Mouse (Mus musculus) C2C12 (cell line): ENCODE results near the gene Zfyve28. TPM values are rescaled to one million over a fixed set of nuclear protein-coding genes. Genes with fewer than 3 reads are reported as not detected.

Experiments used
- H3K27me3 ChIP-seq: one replicate; pipeline ENCODE4 v1.6.1; 2011; ENCODE audit not compliant: control insufficient read depth, insufficient read depth, insufficient read length
- H3K36me3 ChIP-seq: one replicate; pipeline ENCODE4 v1.6.1; 2011; ENCODE audit not compliant: control insufficient read depth, insufficient read depth
- H3K4me3 ChIP-seq: one replicate; pipeline ENCODE4 v1.5.1; 2011; ENCODE audit warnings: mild to moderate bottlenecking, control low read depth; ENCODE audit not compliant: poor library complexity, insufficient read depth, severe bottlenecking
- H3K79me2 ChIP-seq: one replicate; pipeline ENCODE4 v1.6.1; 2011; ENCODE audit not compliant: control insufficient read depth, insufficient read depth
- H3K79me3 ChIP-seq: one replicate; pipeline ENCODE4 v1.6.1; 2011; ENCODE audit warnings: low read depth, control low read depth
- H3ac ChIP-seq: one replicate; pipeline ENCODE3; 2011; ENCODE audit warnings: low read depth; ENCODE audit not compliant: control insufficient read depth, insufficient read length
- CEBPB ChIP-seq: IDR thresholded peaks from one replicate; pipeline ENCODE4 v1.6.1; 2011; ENCODE audit warnings: low read depth, mild to moderate bottlenecking, control low read depth, moderate library complexity
- CTCF ChIP-seq: IDR thresholded peaks from one replicate; pipeline ENCODE4 v1.5.1; 2011; ENCODE audit not compliant: control insufficient read depth, insufficient read depth, insufficient read length
- FOSL1 ChIP-seq: IDR thresholded peaks from one replicate; pipeline ENCODE4 v1.8.0; 2011; ENCODE audit warnings: mild to moderate bottlenecking, low read length; ENCODE audit not compliant: poor library complexity, insufficient read depth, severe bottlenecking
- MAX ChIP-seq: IDR thresholded peaks from one replicate; pipeline ENCODE4 v1.6.1; 2011; ENCODE audit warnings: mild to moderate bottlenecking, control low read depth
- MYOD1 ChIP-seq: IDR thresholded peaks from one replicate; pipeline ENCODE4 v1.6.1; 2011; ENCODE audit warnings: low read depth; ENCODE audit not compliant: control insufficient read depth, insufficient read length
- MYOG ChIP-seq: IDR thresholded peaks from one replicate; pipeline ENCODE4 v1.6.1; 2011; ENCODE audit not compliant: control insufficient read depth, insufficient read length; ENCODE audit errors: extremely low read depth
- USF1 ChIP-seq: IDR thresholded peaks from one replicate; pipeline ENCODE4 v1.6.1; 2011; ENCODE audit warnings: low read depth, mild to moderate bottlenecking, control low read depth, moderate library complexity
- polyA plus RNA-seq: library from polyadenylated mRNA; unstranded; fragments of >200 nt; fragmentation: generic; extraction: Trizol; gene quantifications from one replicate; pipeline ENCODE4 v1.2.1, GENCODE M21; 2012; ENCODE audit warnings: missing spikeins

Gene Zfyve28
- polyA plus RNA-seq, 1 experiment = 0.09 TPM

- no peaks in the 10 kb centered on the region for H3K79me3 ChIP-seq
- H3K27me3 ChIP-seq = peaks cover 49% of the 10 kb centered on the region
- no peaks in the 10 kb centered on the region for H3K36me3 ChIP-seq
- no peak overlapping the region for H3ac ChIP-seq
- no peak overlapping the region for H3K4me3 ChIP-seq
- TF ChIP-seq MYOD1 (no peak), MYOG (no peak), FOSL1 (no peak), CEBPB (no peak), CTCF (no peak), USF1 (no peak), MAX (no peak)
- no peaks in the 10 kb centered on the region for H3K79me2 ChIP-seq
Observed at GRCm38 (mm10) chr5:34232481-34233220, 55.6 kb downstream of the Zfyve28 start.

GRCm38 (mm10) chr5:34231901-34232300, 56.3 kb downstream of the Zfyve28 start:
- Histone ChIP-seq H3K79me2 (no peaks in the 10 kb centered on the region), H3ac (no peak overlapping the region), H3K27me3 (peaks cover 51% of the 10 kb centered on the region), H3K36me3 (no peaks in the 10 kb centered on the region), H3K79me3 (no peaks in the 10 kb centered on the region), H3K4me3 (no peak overlapping the region)
- TF ChIP-seq CTCF (no peak), CEBPB (no peak), MYOD1 (no peak), MAX (no peak), FOSL1 (no peak), MYOG (no peak), USF1 (no peak)

- peaks cover 55% of the 10 kb centered on the region for H3K27me3 ChIP-seq
- H3K79me2 ChIP-seq = no peaks in the 10 kb centered on the region
- no peak overlapping the region for H3ac ChIP-seq
- TF ChIP-seq CEBPB (no peak), MYOG (no peak), CTCF (no peak), USF1 (no peak), FOSL1 (no peak), MYOD1 (no peak), MAX (no peak)
- no peaks in the 10 kb centered on the region for H3K79me3 ChIP-seq
- no peak overlapping the region for H3K4me3 ChIP-seq
- H3K36me3 ChIP-seq = no peaks in the 10 kb centered on the region
Observed at GRCm38 (mm10) chr5:34230599-34231485, 57.4 kb downstream of the Zfyve28 start.

- Histone ChIP-seq H3K27me3 (peaks cover 56% of the 10 kb centered on the region), H3K4me3 (no peak overlapping the region), H3ac (no peak overlapping the region), H3K36me3 (no peaks in the 10 kb centered on the region), H3K79me3 (no peaks in the 10 kb centered on the region), H3K79me2 (no peaks in the 10 kb centered on the region)
- TF ChIP-seq MAX (no peak), USF1 (no peak), MYOG (no peak), CTCF (no peak), MYOD1 (no peak), FOSL1 (no peak), CEBPB (no peak)
Observed at GRCm38 (mm10) chr5:34229503-34229902, 58.7 kb downstream of the Zfyve28 start.

DNA sequence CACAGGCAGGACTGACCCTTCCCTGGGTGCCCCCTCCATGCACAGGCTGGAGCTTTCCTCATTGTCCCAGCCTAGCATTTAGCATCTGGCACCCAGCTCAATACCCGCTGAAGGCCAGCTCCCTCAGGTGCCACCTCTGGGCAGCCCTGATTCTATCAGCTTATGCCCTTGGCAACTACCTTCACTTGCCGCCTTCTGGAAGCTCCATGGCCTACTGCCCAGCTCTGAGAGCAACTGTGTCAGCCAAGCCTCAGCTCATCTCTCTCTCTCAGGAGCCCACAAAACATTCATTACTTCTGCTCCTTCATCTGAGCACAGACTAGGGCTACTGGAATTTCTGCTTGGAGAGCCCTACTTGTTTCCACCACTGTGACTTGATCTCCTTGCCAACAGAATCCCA, 62.7 kb downstream of the Zfyve28 start:
- no peak for TF ChIP-seq MYOD1
- TF ChIP-seq MAX = no peak
- no peak for TF ChIP-seq CEBPB
- TF ChIP-seq USF1 = no peak
- TF ChIP-seq FOSL1 = no peak
- TF ChIP-seq MYOG = no peak
- TF ChIP-seq CTCF = no peak
- Histone ChIP-seq H3K4me3 (no peak overlapping the region), H3K36me3 (no peaks in the 10 kb centered on the region), H3K79me3 (no peaks in the 10 kb centered on the region), H3K79me2 (no peaks in the 10 kb centered on the region), H3K27me3 (peaks cover 46% of the 10 kb centered on the region), H3ac (no peak overlapping the region)

GRCm38 (mm10) chr5:34224515-34224914, 63.7 kb downstream of the Zfyve28 start:
- Histone ChIP-seq H3K79me3 (no peaks in the 10 kb centered on the region), H3K27me3 (peaks cover 37% of the 10 kb centered on the region), H3K4me3 (no peak overlapping the region), H3ac (no peak overlapping the region), H3K36me3 (no peaks in the 10 kb centered on the region), H3K79me2 (no peaks in the 10 kb centered on the region)
- no peak for TF ChIP-seq CEBPB
- TF ChIP-seq USF1 = no peak
- TF ChIP-seq CTCF = no peak
- no peak for TF ChIP-seq FOSL1
- no peak for TF ChIP-seq MYOG
- TF ChIP-seq MAX = no peak
- no peak for TF ChIP-seq MYOD1
